Mouse (Mus musculus) liver, embryonic 11.5 days (tissue): ENCODE measurements around the gene Fbxo28. TPM values are rescaled to one million over a fixed set of nuclear protein-coding genes. Genes with fewer than 3 reads are reported as not detected.

Source experiments
- ATAC-seq: fragments of 200-750 bp; cut with Nextera tagmentation; replicated peaks from 2 replicates; pipeline ENCODE4 v1.8.0; 2017; ENCODE audit warnings: moderate number of reproducible peaks, mild to moderate bottlenecking, moderate TSS enrichment, moderate library complexity; ENCODE audit not compliant: low FRiP score
- DNase-seq: peaks from one replicate; pipeline ENCODE4 v3.0.0-alpha.2; 2017; ENCODE audit warnings: low spot score
- H3K27ac ChIP-seq: fragments of 300-500 bp; sonication (generic); 2 replicates; pipeline ENCODE4 v1.5.1; 2014; ENCODE audit warnings: mild to moderate bottlenecking, low read depth, low read length, control low read depth
- H3K27me3 ChIP-seq: fragments of 300-500 bp; sonication (generic); replicated peaks from 2 replicates; pipeline ENCODE4 v1.6.1; 2014; ENCODE audit warnings: low read length, mixed read lengths; ENCODE audit not compliant: control insufficient read depth, insufficient read depth
- H3K36me3 ChIP-seq: fragments of 300-500 bp; sonication (generic); 2 replicates; pipeline ENCODE4 v1.6.1; 2014; ENCODE audit warnings: mild to moderate bottlenecking, low read length, moderate library complexity, mixed read lengths; ENCODE audit not compliant: control insufficient read depth, insufficient read depth
- H3K4me1 ChIP-seq: fragments of 300-500 bp; sonication (generic); replicated peaks from 2 replicates; pipeline ENCODE4 v1.6.1; 2014; ENCODE audit warnings: low read length, mixed read lengths; ENCODE audit not compliant: control insufficient read depth, insufficient read depth
- H3K4me2 ChIP-seq: fragments of 300-500 bp; sonication (generic); 2 replicates; pipeline ENCODE4 v1.6.1; 2014; ENCODE audit warnings: mild to moderate bottlenecking, control low read depth, moderate library complexity
- H3K4me3 ChIP-seq: fragments of 300-500 bp; sonication (generic); 2 replicates; pipeline ENCODE4 v1.5.1; 2014; ENCODE audit warnings: low read depth, low read length, control low read depth
- H3K9ac ChIP-seq: fragments of 300-500 bp; sonication (generic); 2 replicates; pipeline ENCODE4 v1.6.1; 2014; ENCODE audit warnings: low read depth, low read length, control low read depth
- H3K9me3 ChIP-seq: fragments of 300-500 bp; sonication (generic); 2 replicates; pipeline ENCODE4 v1.6.1; 2016; ENCODE audit warnings: low read length, inconsistent platforms, mixed read lengths; ENCODE audit not compliant: control insufficient read depth
- WGBS: fragments of 180-500 bp; shearing (Covaris S2); extraction: QIAGEN DNeasy Blood & Tissue Kit; methylation state at CpG from one replicate; pipeline ENCODE4 v1.1.7; 2014; 5-methylcytosine and 5-hydroxymethylcytosine counted together
- polyA plus RNA-seq: library from polyadenylated mRNA; unstranded; fragments of >200 nt; fragmentation: Nextera tagmentation; extraction: Ambion mirVana; gene quantifications from 2 replicates; pipeline ENCODE4 v1.2.1, GENCODE M21; 2014

The Fbxo28 gene
- polyA plus RNA-seq, 1 experiment from 2014 or later: 14.8 TPM

GRCm38 (mm10) chr1:182377519-182377918 lies 36.1 kb upstream of the Fbxo28 start:
- ATAC-seq (no peak), DNase-seq (no peak)
- no peak overlapping the region for H3K4me2 ChIP-seq
- no peak overlapping the region for H3K9ac ChIP-seq
- no peaks in the 10 kb centered on the region for H3K4me1 ChIP-seq
- no peak overlapping the region for H3K4me3 ChIP-seq
- H3K27ac ChIP-seq: no peak overlapping the region
- H3K27me3 ChIP-seq: no peaks in the 10 kb centered on the region
- H3K9me3 ChIP-seq: no peaks in the 10 kb centered on the region
- 76% methylated on average over 6 of the region's 6 CpGs for WGBS
- H3K36me3 ChIP-seq: no peaks in the 10 kb centered on the region

- no peaks in the 10 kb centered on the region for H3K27me3 ChIP-seq
- no peak overlapping the region for H3K27ac ChIP-seq
- H3K4me1 ChIP-seq: no peaks in the 10 kb centered on the region; the same call in 1 of the 2 replicates
- H3K4me2 ChIP-seq: no peak overlapping the region
- H3K9ac ChIP-seq: no peak overlapping the region
- H3K9me3 ChIP-seq: no peaks in the 10 kb centered on the region
- WGBS: 88% methylated on average over 7 of the region's 7 CpGs
- DNase-seq: no peak
- no peak overlapping the region for H3K4me3 ChIP-seq
- H3K36me3 ChIP-seq: no peaks in the 10 kb centered on the region
- ATAC-seq: no peak
Observed at GRCm38 (mm10) chr1:182376826-182377225, 35.4 kb upstream of the Fbxo28 start.

- 0 out of 2 replicates have a peak, but pooled peaks have one; percentile 34 for ATAC-seq
- H3K4me2 ChIP-seq: no peak overlapping the region
- no peak for DNase-seq
Observed at GRCm38 (mm10) chr1:182376221-182376620, 34.8 kb upstream of the Fbxo28 start.

GRCm38 (mm10) chr1:182371891-182372290 lies 30.5 kb upstream of the Fbxo28 start:
- no peak overlapping the region for H3K4me3 ChIP-seq
- H3K27ac ChIP-seq: no peak overlapping the region
- no peaks in the 10 kb centered on the region for H3K9me3 ChIP-seq
- H3K36me3 ChIP-seq: no peaks in the 10 kb centered on the region
- H3K27me3 ChIP-seq: peaks cover 9% of the 10 kb centered on the region
- DNase-seq: no peak
- WGBS: 42% methylated on average over 8 of the region's 8 CpGs
- no peaks in the 10 kb centered on the region; the same call in 1 of the 2 replicates for H3K4me1 ChIP-seq
- H3K4me2 ChIP-seq: no peak overlapping the region
- H3K9ac ChIP-seq: no peak overlapping the region
- no peak for ATAC-seq

More at GRCm38 (mm10) chr1:182376221-182376620, 34.8 kb upstream of the Fbxo28 start:
- H3K4me3 ChIP-seq: no peak overlapping the region
- H3K27ac ChIP-seq: no peak overlapping the region
- H3K27me3 ChIP-seq: no peaks in the 10 kb centered on the region
- H3K36me3 ChIP-seq: no peaks in the 10 kb centered on the region
- 31% methylated on average over 8 of the region's 8 CpGs for WGBS
- no peaks in the 10 kb centered on the region for H3K9me3 ChIP-seq
- H3K9ac ChIP-seq: no peak overlapping the region
- no peaks in the 10 kb centered on the region; the same call in 1 of the 2 replicates for H3K4me1 ChIP-seq

- Histone ChIP-seq H3K36me3 (no peaks in the 10 kb centered on the region), H3K9ac (no peak overlapping the region), H3K4me2 (no peak overlapping the region), H3K27ac (no peak overlapping the region), H3K27me3 (peaks cover 9% of the 10 kb centered on the region), H3K4me1 (no peaks in the 10 kb centered on the region; the same call in 1 of the 2 replicates), H3K4me3 (no peak overlapping the region), H3K9me3 (no peaks in the 10 kb centered on the region)
- no peak for ATAC-seq
- no peak for DNase-seq
- WGBS: 35% methylated on average over 4 of the region's 4 CpGs
Observed at GRCm38 (mm10) chr1:182369435-182369834, 28.0 kb upstream of the Fbxo28 start.

- H3K27me3 ChIP-seq: peaks cover 9% of the 10 kb centered on the region
- no peaks in the 10 kb centered on the region for H3K9me3 ChIP-seq
- 48% methylated on average over 8 of the region's 8 CpGs for WGBS
- H3K36me3 ChIP-seq: no peaks in the 10 kb centered on the region
- H3K4me2 ChIP-seq: no peak overlapping the region
- no peak overlapping the region for H3K4me3 ChIP-seq
- H3K4me1 ChIP-seq: no peaks in the 10 kb centered on the region; the same call in 1 of the 2 replicates
- no peak overlapping the region for H3K27ac ChIP-seq
- ATAC-seq (no peak), DNase-seq (no peak)
- H3K9ac ChIP-seq: no peak overlapping the region
Observed at GRCm38 (mm10) chr1:182368782-182369181, 27.4 kb upstream of the Fbxo28 start.

GRCm38 (mm10) chr1:182368309-182368708 lies 26.9 kb upstream of the Fbxo28 start:
- Histone ChIP-seq H3K4me3 (no peak overlapping the region), H3K9me3 (no peaks in the 10 kb centered on the region)
- WGBS: 78% methylated on average over 7 of the region's 7 CpGs

GRCm38 (mm10) chr1:182363683-182364404 lies 22.4 kb upstream of the Fbxo28 start:
- Histone ChIP-seq H3K36me3 (no peaks in the 10 kb centered on the region), H3K27me3 (peaks cover 9% of the 10 kb centered on the region), H3K4me3 (no peak overlapping the region), H3K4me1 (no peaks in the 10 kb centered on the region), H3K9ac (no peak overlapping the region), H3K27ac (no peak overlapping the region), H3K4me2 (no peak overlapping the region), H3K9me3 (no peaks in the 10 kb centered on the region)
- DNase-seq (no peak), ATAC-seq (no peak)
- 57% methylated on average over 12 of the region's 12 CpGs for WGBS

More at GRCm38 (mm10) chr1:182368309-182368708, 26.9 kb upstream of the Fbxo28 start:
- Histone ChIP-seq H3K36me3 (no peaks in the 10 kb centered on the region), H3K27me3 (peaks cover 9% of the 10 kb centered on the region), H3K9ac (no peak overlapping the region), H3K27ac (no peak overlapping the region), H3K4me2 (no peak overlapping the region), H3K4me1 (no peaks in the 10 kb centered on the region; the same call in 1 of the 2 replicates)
- DNase-seq (no peak), ATAC-seq (no peak)

GRCm38 (mm10) chr1:182362703-182363102 lies 21.3 kb upstream of the Fbxo28 start:
- Histone ChIP-seq H3K36me3 (no peaks in the 10 kb centered on the region), H3K9me3 (no peaks in the 10 kb centered on the region), H3K27me3 (peaks cover 5% of the 10 kb centered on the region), H3K27ac (no peak overlapping the region), H3K4me1 (no peaks in the 10 kb centered on the region), H3K9ac (no peak overlapping the region), H3K4me2 (no peak overlapping the region), H3K4me3 (no peak overlapping the region)
- ATAC-seq (no peak; the same call in 1 of the 2 replicates), DNase-seq (no peak)
- WGBS: 88% methylated on average over 5 of the region's 5 CpGs
